Mouse (Mus musculus): ENCODE results near the gene Ascc1. TPM values are rescaled to one million over a fixed set of nuclear protein-coding genes. Genes with fewer than 3 reads are reported as not detected.

Ascc1 gene
- total RNA-seq, 4 experiments from 2014 or later, result 13.9 to 18.9 (median 14.3) TPM

Small RNA genes lying within 50 kb of the gene (microRNA-seq; reads per million reads assigned to microRNA genes)
- gene Mir6906, result not detected

Other genes starting within 250 kb of the Ascc1 start
- 10 to 100 TPM; 77.8 to 89.1 (median 82.1) TPM for gene Dnajb12, start 123.2 kb upstream of the Ascc1 start, total RNA-seq (2022)
- gene Ddit4, start 51.0 kb upstream of the Ascc1 start, total RNA-seq (2022), result 10 to 100 TPM in 2 of 4 experiments, 1 to 10 TPM in 2; 4.7 to 45.4 (median 9.4) TPM
- 10 to 100 TPM; 39.3 to 51.5 (median 43.3) TPM for gene Anapc16, start 330 bp downstream of the Ascc1 start, total RNA-seq (2022)
- gene Spock2, start 103.4 kb downstream of the Ascc1 start, total RNA-seq (2022), result 1 to 10 TPM; 2.8 to 7.0 (median 5.4) TPM
- gene Chst3, start 216.5 kb downstream of the Ascc1 start, total RNA-seq (2022), result under 1 TPM; 0.22 to 0.45 (median 0.32) TPM